Mouse (Mus musculus) hindbrain, embryonic 11.5 days (tissue): ENCODE measurements around the gene Arnt2. TPM values are rescaled to one million over a fixed set of nuclear protein-coding genes. Genes with fewer than 3 reads are reported as not detected.

Experiments used
- ATAC-seq: fragments of 200-750 bp; cut with Nextera tagmentation; 2 replicates; pipeline ENCODE4 v1.8.0; 2017; ENCODE audit warnings: mild to moderate bottlenecking, moderate TSS enrichment, moderate library complexity; ENCODE audit not compliant: low FRiP score
- DNase-seq: peaks from one replicate; pipeline ENCODE4 v3.0.0-alpha.2; 2015; ENCODE audit warnings: low spot score
- H3K27ac ChIP-seq: fragments of 300-500 bp; sonication (generic); 2 replicates; pipeline ENCODE4 v1.5.1; 2014; ENCODE audit warnings: mild to moderate bottlenecking, low read depth, low read length
- H3K27me3 ChIP-seq: fragments of 300-500 bp; sonication (generic); 2 replicates; pipeline ENCODE4 v1.6.1; 2014; ENCODE audit warnings: mild to moderate bottlenecking, low read length, moderate library complexity, mixed read lengths; ENCODE audit not compliant: control insufficient read depth, insufficient read depth
- H3K36me3 ChIP-seq: fragments of 300-500 bp; sonication (generic); 2 replicates; pipeline ENCODE4 v1.6.1; 2014; ENCODE audit warnings: mild to moderate bottlenecking, low read length, moderate library complexity, mixed read lengths; ENCODE audit not compliant: control insufficient read depth, insufficient read depth
- H3K4me1 ChIP-seq: fragments of 300-500 bp; sonication (generic); replicated peaks from 2 replicates; pipeline ENCODE4 v1.6.1; 2014; ENCODE audit warnings: low read length, mixed read lengths; ENCODE audit not compliant: control insufficient read depth, insufficient read depth
- H3K4me2 ChIP-seq: fragments of 300-500 bp; sonication (generic); replicated peaks from 2 replicates; pipeline ENCODE4 v1.6.1; 2014; ENCODE audit warnings: mild to moderate bottlenecking, low read depth, low read length
- H3K4me3 ChIP-seq: fragments of 300-500 bp; sonication (generic); 2 replicates; pipeline ENCODE4 v1.5.1; 2014; ENCODE audit warnings: low read depth, low read length
- H3K9ac ChIP-seq: fragments of 300-500 bp; sonication (generic); 2 replicates; pipeline ENCODE4 v1.6.1; 2014; ENCODE audit warnings: low read depth, low read length
- H3K9me3 ChIP-seq: fragments of 300-500 bp; sonication (generic); 2 replicates; pipeline ENCODE4 v1.6.1; 2016; ENCODE audit warnings: low read length; ENCODE audit not compliant: control insufficient read depth
- WGBS: fragments of 180-500 bp; shearing (Covaris S2); extraction: QIAGEN DNeasy Blood & Tissue Kit; methylation state at CpG from one replicate; pipeline ENCODE4 v1.1.7; 2014; 5-methylcytosine and 5-hydroxymethylcytosine counted together
- polyA plus RNA-seq: library from polyadenylated mRNA; unstranded; fragments of >200 nt; fragmentation: Nextera tagmentation; extraction: Ambion mirVana; gene quantifications from 2 replicates; pipeline ENCODE4 v1.2.1, GENCODE M21; 2014

Gene Arnt2
- polyA plus RNA-seq, 1 experiment from 2014 or later, result 39.5 TPM

DNA sequence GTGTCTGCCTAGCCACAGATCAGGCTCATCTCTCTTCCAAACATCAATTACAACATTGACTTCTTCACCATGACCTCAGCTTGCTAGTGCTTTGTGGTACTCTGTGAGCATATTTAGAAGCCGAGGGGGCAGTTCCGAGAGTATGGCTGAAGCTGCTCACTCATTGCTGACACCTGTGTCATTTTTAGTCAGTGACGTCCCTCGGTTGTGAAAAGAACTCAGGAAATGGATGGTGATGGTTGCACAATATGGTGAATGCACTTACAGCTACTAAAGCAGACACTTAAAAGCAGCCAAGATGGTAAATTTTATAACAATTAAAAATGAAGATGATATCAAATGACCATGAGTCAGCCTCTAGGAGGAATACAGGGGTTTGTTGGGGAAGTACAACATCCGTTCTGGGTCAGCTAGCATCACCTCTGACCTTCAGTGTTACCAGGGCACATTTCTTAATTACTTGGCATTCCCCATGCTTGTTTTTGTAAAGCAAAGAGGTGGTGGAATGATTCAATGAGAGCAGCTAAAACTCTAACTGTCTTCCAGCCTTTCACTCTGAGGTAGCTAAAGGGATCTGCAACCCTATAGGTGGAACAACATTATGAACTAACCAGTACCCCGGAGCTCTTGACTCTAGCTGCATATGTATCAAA is 212.6 kb downstream of the Arnt2 start:
- Histone ChIP-seq H3K36me3 (no peaks in the 10 kb centered on the region), H3K4me3 (no peak overlapping the region), H3K4me1 (no peaks in the 10 kb centered on the region), H3K9ac (no peak overlapping the region), H3K27ac (no peak overlapping the region), H3K4me2 (no peak overlapping the region), H3K27me3 (no peaks in the 10 kb centered on the region), H3K9me3 (no peaks in the 10 kb centered on the region)
- 80% methylated on average over 6 of the region's 6 CpGs for WGBS
- ATAC-seq, result no peak
- no peak for DNase-seq

Other genes starting within 250 kb of the Arnt2 start
- 0.06 and 0.36 TPM in 2 replicates for gene Gm2115, start 118.8 kb upstream of the Arnt2 start, polyA plus RNA-seq
- 3.5 and 4.0 TPM in 2 replicates for gene Fah, start 196.5 kb upstream of the Arnt2 start, polyA plus RNA-seq